Comparison of ENCODE assay signal across 8 mouse cellular contexts in the genomic region with DNA sequence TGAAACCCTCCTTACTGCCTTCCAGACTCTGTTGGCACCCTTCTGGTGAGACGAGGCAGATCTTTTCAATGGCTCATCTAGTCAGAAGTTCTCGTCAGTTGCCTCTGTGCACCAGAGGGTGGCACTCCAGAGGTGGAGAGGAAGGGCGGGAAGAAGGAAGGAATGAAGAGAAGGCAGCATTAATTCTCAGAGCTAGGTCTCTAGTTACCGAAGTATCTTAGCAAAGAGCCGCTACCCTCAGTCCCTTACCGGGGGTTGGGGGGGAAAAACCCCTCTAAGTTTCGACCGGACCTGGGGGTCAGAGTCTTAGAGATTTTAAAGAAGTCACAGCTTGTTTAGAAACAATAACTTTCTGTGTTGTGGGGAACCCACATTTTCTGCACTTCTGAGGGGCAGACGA. TPM values are rescaled to one million over a fixed set of nuclear protein-coding genes. Genes with fewer than 3 reads are reported as not detected.
A peak's percentile ranks its signal among the peaks of the same experiment; 100 is the strongest.
DNase-seq lines count a peak whose midpoint lies in the region.

No protein-coding gene starts in this region.

- no peak overlapping the region for H3K27ac ChIP-seq in forebrain, embryonic 10.5 days

- H3K9me3 ChIP-seq in forebrain, embryonic 10.5 days, result no peaks in the 10 kb centered on the region

- H3K4me1 ChIP-seq in forebrain, embryonic 10.5 days, result peaks cover 57% of the 10 kb centered on the region

- peaks cover 54% of the 10 kb centered on the region for H3K27me3 ChIP-seq in forebrain, embryonic 10.5 days (ENCODE audit: poor library complexity, severe bottlenecking)

- peak; percentile 51 to 76 for DNase-seq in CD8-positive naive resting alpha-beta T cell, adult 2 months (ENCODE audit: low read depth in 2 of 2, low spot score in 2 of 2)
- DNase-seq in adrenal gland, postnatal 10 days, result peak; percentile 76
- peak; percentile 59 for DNase-seq in forebrain, embryonic 10.5 days (ENCODE audit: extremely low spot score, low spot score)
- DNase-seq in heart, postnatal 36 days, result peak; percentile 67 to 69
- DNase-seq in layer of hippocampus, postnatal 10 days (ENCODE audit: low spot score in 2 of 2), result peak; percentile 63 to 75
- DNase-seq in lung, postnatal 25 days (ENCODE audit: low spot score), result peak; percentile 72
- peak; percentile 58 for DNase-seq in ovary, postnatal 36 days (ENCODE audit: low spot score)
- DNase-seq in urinary bladder, postnatal 25 days (ENCODE audit: low spot score), result peak; percentile 53

- WGBS in forebrain, embryonic 10.5 days, result under 1% methylated on average over 9 of the region's 9 CpGs

- intact Hi-C loops in heart, postnatal 36 days (cut with DNase I), result loop anchor here (1.0 to 2.0 kb wide), 3 partner anchors 190 to 451 kb away; no protein-coding TSS in a partner anchor

- peak overlapping the region; percentile 82 for H3K4me3 ChIP-seq in forebrain, embryonic 10.5 days

- no peaks in the 10 kb centered on the region for H3K36me3 ChIP-seq in forebrain, embryonic 10.5 days (replicated peaks)

RNA-seq across cellular contexts. Expression of gene Bcl2l11, which starts 3.3 kb away (rescaled TPM):
- total RNA-seq in adrenal gland, postnatal 10 days (2021), result 10 to 100 TPM; 24.4 to 34.9 TPM
- 22.1 and 26.3 TPM in 2 replicates for polyA plus RNA-seq in forebrain, embryonic 10.5 days (2016; fragmentation: Nextera tagmentation; extraction: Ambion mirVana)
- total RNA-seq in heart, postnatal 36 days (2021), result 10 to 100 TPM; 17.7 to 21.9 TPM
- total RNA-seq in layer of hippocampus, postnatal 10 days (2021), result 10 to 100 TPM in 1 of 2 experiments, 1 to 10 TPM in 1; 8.9 to 11.3 TPM
